Mouse (Mus musculus): Measurements from ENCODE around the gene Ccdc12.

Gene Ccdc12

GRCm38 (mm10) chr9:110743456-110744323 lies 87.4 kb downstream of the Ccdc12 start:
- peak; percentile 73 for DNase-seq

DNA sequence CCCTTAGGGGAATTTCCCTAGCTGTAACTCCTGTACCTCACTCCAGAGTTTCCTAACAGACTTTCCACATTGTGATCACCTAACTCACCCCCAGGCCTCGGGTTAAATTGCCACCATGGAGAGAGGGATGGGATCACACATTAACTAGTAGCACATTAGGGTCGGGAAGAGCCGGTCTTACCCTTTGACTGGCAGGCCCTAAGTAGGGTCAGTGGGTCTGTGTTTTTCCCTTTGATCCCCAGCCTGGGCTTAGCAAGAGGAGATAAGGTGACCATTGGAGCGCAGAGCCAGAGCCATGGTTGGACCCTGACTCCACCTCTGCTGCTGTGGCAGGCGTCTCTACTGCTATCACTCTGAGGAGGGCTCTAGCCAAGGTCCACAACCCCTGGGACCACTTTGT lies 89.4 kb downstream of the Ccdc12 start:
- DNase-seq, result peak; percentile 79

- DNase-seq, result no peak
Observed at GRCm38 (mm10) chr9:110746238-110746637, 89.9 kb downstream of the Ccdc12 start.

- peak; percentile 79 for DNase-seq
Observed at GRCm38 (mm10) chr9:110746961-110747360, 90.7 kb downstream of the Ccdc12 start, which contains the start of gene Pth1r. TSS of gene Pth1r (minus strand) at chr9:110747145.

DNA sequence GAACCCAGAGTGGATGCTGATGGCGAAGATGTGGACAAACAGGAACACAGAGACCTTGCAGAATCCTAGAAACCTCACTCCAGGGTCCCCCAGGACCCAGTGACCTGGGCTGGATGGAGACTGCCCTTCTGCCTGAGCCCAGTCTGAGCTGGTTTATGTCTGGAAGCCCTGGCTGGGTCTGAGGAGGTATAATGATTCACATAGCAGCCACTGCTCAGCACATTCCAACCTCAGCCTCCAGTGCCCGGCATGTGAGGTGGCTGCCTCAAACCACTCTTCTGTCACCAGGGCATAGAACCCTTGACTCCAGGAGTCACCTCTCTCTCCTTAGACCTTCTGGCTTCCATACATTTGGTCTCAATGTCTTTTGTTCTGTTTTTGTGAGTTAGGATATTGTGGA lies 92.1 kb downstream of the Ccdc12 start:
- DNase-seq, result peak; percentile 85

DNA sequence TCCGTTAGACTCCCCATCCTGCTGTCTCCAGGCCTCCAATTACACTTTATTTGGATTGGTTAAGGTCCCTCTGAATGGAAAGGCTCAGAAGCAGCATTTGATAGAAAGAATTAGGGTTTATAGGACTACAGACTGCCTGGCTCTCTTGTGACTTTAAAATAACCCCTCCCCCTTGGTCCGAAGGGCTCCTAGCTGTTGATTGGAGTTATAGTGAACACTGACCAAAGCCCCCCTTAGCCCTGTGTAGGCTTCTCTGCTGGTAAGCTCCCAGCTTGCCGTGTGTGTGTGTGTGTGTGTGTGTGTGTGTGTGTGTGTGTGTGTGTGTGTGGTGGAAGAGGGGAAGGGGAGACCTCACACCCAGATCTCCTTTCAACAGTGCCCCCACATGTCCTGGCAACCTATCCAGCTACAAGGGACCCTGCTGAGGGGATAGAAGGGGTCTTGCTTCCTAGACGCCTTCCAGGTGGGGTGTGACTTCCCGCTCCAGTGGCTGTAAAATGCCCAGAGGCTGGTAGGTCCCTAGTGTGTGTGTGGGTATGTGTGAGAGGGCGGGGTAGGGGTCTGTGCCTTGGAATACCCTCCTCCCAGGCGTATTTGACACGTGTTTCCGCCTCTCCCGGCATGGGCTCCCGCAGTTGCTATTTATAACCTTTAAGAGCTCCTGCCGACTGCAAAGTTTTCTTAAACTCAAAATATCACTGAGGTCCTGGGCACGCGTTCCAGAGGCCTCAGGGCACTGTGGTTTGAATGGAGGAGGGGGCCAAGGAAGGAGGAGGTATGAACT lies 94.3 kb downstream of the Ccdc12 start:
- peak; percentile 48 for DNase-seq

- no peak for DNase-seq
Observed at GRCm38 (mm10) chr9:110751412-110751811, 95.1 kb downstream of the Ccdc12 start.

GRCm38 (mm10) chr9:110752917-110753435 lies 96.7 kb downstream of the Ccdc12 start:
- DNase-seq, result no peak

DNA sequence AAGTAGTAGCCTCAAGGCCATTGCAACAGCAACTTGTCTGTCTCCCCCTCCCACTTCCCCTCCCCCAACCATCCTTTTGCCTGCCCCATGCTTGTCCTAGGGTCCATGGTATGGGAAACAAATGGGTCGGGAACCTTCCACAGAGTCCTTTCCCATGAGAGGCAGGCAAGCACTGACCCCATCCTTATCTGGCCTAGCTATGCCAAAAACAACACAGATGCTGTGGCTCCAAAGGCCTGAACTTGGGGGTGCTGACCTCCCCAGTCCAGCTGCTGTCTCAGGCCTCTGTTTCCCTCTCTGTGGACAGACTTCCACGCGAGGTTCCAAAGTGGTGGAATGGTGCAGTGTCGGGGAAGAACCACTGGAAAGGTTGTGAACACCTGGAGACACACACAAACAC lies 97.5 kb downstream of the Ccdc12 start:
- DNase-seq, result no peak

- no peak for DNase-seq
Observed at GRCm38 (mm10) chr9:110757816-110758215, 101.5 kb downstream of the Ccdc12 start.

DNA sequence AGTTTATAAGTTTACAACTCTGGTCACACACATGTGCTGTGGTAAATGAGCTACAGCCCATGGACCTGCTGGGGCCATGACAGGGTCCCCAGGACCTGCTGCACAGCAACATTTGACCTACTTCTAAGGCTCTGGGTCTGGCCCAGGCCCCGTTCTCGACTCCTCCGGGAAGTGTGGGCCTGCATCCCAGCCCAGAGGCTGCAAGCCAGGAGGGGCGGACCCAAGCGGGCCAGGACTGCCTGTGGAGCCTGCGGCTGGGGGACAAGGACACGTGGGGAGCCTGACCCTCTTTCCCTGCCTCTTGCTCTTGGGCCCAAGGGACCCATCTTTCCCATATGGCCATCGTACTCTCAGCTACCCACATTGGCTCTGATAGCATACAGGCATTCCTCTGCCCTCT lies 102.3 kb downstream of the Ccdc12 start:
- peak; percentile 76 for DNase-seq

DNA sequence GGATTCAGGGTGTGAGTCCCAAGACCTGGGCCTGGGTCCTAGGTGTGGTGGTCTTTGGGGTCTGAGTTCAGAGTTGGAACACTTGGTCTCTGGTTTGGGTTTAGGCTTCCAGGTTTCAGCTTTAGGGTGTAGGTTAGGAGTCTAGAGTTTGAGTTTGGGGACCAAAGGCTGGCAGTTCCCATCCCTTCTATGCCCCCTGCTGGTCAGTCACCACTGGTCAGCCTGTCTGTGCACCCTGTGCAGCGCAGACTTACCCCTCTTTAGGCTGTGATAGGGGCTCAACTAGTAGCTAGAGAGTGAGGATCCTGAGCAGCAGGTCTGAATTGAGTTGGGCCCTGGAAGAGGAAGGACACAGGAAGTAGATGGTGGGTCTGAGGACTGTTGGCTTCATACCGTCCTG lies 103.0 kb downstream of the Ccdc12 start:
- DNase-seq, result peak; percentile 82

DNA sequence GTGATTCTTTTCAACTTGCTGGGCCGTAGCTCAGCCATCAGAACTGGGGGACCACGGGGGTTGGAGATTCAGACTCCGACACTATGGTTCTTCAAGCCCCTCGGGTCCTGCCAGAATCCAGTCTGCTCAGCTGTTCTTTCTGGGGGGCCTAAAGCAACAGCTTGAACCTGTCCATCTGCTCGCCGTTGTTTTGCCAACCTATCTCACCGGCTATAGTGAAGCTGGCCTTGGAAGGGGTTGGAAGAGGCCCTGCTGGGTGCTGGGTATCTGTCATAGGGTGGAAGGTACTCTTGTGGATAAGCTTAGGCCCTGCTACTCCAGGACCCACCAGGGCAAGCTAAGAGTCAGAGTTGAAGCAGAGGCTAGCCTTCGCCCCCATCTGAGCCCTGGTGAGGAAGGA lies 104.6 kb downstream of the Ccdc12 start:
- no peak for DNase-seq
